Mouse (Mus musculus) ovary, adult 18-20 months (tissue): ENCODE measurements around the gene Vmn1r178.
"Not testable (repeated sequence)": the region's sequence is repeated elsewhere in the genome, so short reads cannot be mapped to it uniquely, and the experiment has no call there.

Experiments
- DNase-seq: peaks from one replicate; pipeline ENCODE4 v3.0.0; 2022; ENCODE audit warnings: low spot score, mixed read lengths

Gene Vmn1r178

DNA sequence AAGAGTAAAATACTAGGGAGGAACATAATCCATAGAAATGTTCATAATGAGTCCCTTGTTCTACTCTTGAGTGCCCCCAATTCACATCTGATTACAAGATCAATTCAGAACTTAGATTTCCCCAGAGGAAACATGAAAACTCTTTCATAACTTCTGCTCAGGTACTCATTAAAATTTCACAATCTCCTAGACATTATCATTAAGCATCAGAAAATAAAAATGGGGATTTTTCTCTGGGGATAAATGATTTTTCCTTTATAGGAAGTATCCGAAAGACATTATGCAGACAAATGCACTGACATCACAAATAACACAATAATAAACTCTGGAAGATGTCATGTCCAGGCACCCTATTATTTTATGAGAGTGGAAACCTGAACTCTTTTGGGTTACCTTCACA, at the start of gene Vmn1r178:
TSS of gene Vmn1r178 (plus strand) at position 301 of the 400 bp plus-strand sequence.
- DNase-seq: no peak

DNA sequence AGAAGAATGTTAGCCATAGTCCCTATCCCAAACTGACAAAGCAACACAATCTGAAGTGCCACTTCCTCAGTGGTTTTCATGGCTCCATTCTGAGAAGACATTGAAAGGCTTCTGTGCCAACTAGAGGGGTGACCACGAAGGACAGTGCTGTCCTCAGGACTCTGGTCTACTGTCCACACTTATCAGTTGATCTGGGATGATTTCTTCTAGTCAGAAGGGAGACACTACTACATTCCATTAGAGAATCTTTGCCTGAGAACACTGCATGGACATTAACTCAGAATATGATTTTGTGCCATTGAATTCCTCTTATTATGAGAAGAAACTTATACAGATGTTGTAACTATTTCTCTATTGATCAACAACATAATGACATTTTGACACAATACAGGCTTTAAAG, 25.5 kb upstream of the Vmn1r178 start, which contains the start of gene Vmn1r177:
TSS of gene Vmn1r177 (minus strand) at position 101 of the 400 bp plus-strand sequence.
- not testable (repeated sequence) for DNase-seq

DNA sequence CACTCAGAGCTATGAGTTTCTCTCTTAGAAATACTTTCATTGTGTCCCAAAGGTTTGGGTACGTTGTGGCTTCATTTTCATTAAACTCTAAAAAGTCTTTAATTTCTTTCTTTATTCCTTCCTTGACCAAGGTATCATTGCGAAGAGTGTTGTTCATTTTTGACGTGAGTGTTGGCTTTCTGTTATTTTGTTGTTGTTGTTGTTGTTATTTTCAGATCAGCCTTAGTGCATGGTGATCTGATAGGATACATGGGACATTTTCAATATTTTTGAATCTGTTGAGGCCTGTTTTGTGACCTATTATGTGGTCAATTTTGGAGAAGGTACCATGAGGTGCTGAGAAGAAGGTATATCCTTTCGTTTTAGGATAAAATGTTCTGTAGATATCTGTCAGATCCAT, 14.9 kb upstream of the Vmn1r178 start:
- not testable (repeated sequence) for DNase-seq

- DNase-seq: no peak
Observed at GRCm38 (mm10) chr7:23926678-23927077, 34.9 kb downstream of the Vmn1r178 start, which contains the start of gene Vmn1r179. Gene Vmn1r179, plus strand, starts transcription at chr7:23926978.
